Mouse (Mus musculus) frontal cortex, postnatal 10 days (tissue): ENCODE results near the gene Afmid.
"Not testable (repeated sequence)": the region's sequence is repeated elsewhere in the genome, so short reads cannot be mapped to it uniquely, and the experiment has no call there.

Source experiments
- DNase-seq, 2 experiments: peaks; one replicate each; pipeline ENCODE4 v3.0.0; 2022; ENCODE audit warnings: low spot score in 2 of 2, mixed read lengths in 1 of 2

The Afmid gene

DNA sequence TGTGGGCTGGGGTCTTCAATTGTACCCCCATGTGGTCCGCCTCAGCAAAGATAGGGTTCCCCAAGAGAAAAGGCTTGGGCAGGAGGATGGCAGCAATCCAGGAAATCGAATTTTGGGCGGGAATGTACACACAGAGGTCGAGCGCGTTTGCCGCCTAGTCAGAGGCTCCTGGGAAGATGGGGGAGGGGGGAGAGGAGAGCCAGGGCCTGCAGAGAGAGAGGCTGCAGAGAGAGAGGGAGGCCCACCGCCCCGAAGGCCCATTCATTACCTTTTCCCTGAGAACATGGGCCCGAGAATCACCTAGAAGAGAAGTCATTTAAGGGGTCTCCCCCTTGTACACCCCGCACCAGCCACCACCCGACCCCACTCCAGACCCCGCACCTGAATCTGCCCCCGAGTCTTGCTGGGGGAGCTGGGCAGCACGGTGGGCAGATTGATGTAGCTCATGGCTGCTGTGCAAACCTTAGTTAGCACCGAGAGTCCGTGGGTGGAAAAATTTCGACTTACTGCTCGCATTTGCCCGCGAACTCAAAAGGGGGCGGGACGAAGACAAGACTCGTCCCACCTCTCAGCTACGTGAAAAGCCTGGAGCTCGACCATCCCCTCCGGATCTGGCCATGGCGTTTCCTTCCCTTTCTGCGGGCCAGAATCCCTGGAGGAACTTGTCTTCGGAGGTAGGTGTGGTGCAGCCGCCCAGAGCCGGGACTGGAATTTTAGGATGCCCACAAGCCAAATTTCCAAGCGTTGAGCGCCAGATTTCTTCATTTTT, at the start of gene Afmid, which contains the start of gene Tk1:
Gene Afmid, plus strand, starts transcription at position 592 of the 769 bp plus-strand sequence.
Gene Tk1, minus strand, starts transcription at position 760 of the 769 bp plus-strand sequence.
- peak in 1 of 2 experiments; percentile 61 for DNase-seq

- no peak for DNase-seq
Measured at GRCm38 (mm10) chr11:117776085-117776792, 49.5 kb upstream of the Afmid start.

DNA sequence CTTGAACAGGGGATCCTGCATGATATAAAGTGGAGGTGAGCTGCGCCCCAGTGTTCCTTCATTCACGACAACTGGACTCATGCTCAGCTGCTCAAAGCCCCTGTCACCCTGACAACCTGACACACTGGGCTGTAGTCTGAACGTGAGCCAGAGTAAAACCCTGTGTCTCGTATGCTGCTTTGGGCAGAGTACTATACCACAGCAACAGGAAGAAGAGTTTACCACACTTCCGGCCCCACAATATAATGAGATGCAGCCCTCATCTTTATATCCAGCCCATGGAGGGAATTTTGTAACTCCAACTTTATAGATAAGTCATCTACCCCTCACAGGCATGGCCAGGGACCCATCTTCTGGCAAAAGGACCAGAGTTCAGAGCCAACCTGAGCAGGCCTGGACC, 48.6 kb upstream of the Afmid start:
- DNase-seq: no peak

DNA sequence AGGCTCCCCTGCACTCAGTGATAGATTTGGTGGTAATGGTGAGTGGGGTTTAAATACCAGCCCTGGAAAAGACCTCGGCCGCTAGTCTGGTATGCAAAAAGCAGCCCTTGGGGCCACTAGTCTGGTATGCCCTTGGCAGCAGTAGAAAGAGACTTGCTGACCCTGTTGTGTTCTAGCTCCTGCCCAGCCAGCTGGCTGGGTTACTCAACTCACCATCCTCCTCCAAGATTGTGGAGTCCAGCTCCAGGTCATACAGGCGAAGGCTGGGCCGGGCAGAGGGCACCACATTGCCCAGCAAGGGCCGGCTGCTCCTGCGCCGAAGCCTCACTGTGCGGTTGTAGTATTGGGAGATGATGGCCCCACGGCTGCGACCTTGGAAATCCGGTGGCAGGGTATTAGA, 47.7 kb upstream of the Afmid start:
- DNase-seq: no peak

GRCm38 (mm10) chr11:117778851-117779433, 46.8 kb upstream of the Afmid start:
- no peak for DNase-seq

DNA sequence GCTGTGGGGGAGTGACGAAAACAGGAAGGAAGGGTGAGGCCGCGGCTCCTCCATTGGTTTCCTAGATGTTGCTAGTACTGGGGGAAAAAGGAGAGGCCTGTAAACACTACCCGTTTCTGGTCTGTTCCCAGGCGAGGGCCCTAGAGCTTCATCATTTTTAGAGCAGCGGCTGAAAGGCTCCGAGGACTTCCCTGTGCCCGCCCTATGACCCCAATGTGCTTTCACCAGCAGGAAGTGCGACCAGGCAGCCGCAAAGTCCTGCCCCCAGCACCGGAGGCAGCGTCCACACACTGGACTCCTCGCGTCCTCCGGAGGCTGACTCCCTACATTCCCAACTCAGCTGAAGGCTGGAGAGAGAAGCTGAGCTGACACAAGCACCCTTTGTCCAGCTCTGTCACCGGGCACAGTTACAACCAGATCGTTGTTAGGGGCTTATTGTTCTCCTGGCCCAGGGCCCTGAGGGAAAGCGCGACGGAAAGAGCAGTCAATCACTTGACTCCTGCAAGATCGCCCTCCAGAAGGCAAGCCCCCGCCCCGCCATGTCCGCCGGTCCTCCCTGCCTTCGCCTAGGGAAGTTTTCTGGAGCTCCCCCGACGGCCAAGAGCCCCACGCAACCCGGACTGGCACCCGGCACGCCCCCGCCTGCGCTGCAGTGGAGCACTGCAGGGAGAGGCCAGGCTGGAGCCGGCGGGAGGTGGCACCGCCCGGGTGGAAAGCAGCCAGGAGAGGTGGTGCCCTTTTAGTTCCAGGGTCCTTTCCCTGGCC, 46.1 kb upstream of the Afmid start:
- DNase-seq: no peak

DNA sequence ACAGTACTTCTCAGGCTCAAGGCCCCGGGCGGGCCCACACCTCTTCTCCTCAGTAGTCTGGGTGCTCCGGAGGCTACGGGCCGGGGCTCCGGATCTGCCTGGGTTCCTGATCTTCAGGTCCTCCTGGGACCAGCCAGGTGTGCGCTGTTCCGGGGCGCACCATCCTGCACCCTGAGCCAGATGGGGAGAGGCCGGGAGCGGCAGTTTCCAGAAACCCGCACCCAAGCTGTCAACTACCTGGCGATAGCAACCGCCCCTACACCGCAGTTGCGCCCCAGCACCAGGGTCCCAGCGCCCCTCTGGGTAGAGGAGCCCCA, 45.6 kb upstream of the Afmid start:
- DNase-seq: no peak

DNA sequence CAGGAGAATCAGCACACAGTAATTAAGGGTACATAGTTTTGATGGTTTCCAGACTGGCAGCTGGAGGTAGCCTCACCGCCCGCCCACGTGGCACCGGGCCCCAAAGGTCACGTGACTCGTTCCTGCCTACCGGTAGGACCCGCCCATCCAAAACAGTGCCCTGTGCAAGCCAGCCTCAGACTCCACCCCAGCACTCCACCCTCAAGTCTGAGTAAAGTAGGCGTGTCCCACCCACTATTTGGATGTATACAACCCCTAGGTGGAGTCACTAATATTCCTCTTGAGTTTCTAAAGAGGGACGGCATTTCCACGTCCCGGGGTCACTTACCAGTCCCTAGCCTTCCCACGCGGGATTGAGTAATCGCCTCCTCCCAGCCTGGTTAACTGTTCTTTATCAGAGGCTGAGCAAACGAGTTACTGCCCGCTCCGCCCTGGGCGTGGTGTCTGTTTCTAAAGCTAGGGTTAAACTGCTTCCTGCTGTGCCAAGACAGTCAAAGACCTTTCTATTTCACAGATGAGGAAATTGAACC, 45.1 kb upstream of the Afmid start:
- no peak for DNase-seq

DNA sequence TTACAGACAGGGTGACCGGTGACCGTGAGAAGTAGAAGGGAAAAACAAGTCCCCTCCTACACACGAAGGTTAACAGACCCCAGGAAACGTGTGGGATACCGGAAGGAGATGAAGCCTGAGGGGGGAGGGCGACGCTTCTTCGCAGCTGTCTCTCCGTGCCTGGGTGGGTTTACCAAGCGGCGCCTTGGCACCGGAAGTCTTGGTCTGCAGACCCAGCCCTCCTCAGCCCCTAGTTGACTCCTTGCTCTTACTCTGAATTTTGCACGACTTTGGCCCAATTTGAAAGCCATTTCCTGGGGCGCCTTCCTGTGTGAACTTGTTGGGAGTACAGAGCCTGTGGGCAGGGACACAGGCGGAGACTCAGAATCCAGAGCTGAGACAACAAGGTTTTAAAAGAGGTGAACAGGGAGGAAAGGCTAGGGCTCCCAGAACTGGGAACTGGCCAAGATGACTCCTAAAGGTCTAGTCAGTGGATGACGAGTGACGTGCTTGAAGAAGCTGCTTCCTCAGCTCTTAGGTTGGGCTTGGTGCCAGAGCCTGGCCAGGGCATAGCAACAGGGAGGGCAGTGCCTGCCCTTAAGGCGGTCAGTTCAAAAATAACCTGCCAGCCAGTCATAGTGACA, 44.4 kb upstream of the Afmid start:
- DNase-seq: no peak

DNA sequence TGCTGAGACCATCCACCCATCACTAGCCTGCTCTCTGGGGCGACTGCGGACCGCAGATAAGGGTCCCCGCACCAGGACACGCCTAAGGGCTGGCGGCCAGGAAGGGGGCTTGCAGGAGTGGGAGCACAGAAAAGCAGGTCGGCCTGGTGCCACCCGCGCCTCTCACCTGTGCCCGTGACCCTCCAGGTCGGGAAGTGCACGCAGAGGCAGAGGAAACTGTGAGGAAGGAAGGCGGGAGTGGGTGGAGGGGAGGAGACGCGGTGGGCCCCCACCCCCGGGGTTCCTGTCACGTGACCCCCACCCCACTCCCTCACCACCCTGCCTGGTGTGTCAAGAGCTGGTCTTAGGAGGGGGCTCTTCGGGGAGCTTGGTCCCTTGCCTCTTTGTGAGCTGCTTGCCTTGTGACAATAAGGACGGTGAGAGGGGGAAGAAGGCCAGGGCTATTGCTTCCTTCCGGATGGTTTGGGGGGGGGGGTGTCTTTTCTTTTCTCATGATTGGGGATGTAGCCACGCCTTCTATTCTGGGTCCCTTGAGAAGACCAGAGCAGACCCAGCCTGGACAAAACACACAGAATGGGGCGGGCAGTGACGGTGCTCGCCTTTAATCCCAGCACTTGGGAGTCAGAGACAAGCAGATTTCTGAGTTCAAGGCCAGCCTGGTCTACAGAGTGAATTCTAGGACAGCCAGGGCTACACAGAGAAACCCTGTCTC, 43.6 kb upstream of the Afmid start, which contains the start of the genes Tmc8 and Tmc6:
Gene Tmc8, plus strand, starts transcription at position 84 of the 712 bp plus-strand sequence.
Gene Tmc6, minus strand, starts transcription at position 206 of the 712 bp plus-strand sequence.
- no peak for DNase-seq

GRCm38 (mm10) chr11:117782705-117783034, 43.1 kb upstream of the Afmid start:
- no peak for DNase-seq

DNA sequence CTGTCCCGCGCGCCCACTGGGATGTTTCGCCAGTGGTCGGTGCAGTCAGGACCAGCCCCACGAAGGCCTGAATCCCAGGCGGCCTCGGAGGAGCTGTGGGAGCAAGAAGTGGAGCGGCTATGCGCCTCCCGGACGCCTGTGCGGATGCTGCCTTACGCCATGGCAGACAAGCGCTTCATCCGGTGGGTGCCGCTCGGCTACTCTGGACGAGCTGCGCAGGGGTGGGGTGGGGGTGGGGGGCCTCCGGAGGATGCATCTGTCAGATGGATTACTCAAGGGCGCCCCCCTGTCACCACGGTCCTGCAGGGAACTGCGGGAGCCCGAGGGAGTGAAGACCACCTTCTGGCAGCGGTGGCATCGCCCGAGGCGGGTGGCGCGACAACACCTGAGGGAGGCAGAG, 42.6 kb upstream of the Afmid start:
- peak in 1 of 2 experiments; percentile 69 for DNase-seq

DNA sequence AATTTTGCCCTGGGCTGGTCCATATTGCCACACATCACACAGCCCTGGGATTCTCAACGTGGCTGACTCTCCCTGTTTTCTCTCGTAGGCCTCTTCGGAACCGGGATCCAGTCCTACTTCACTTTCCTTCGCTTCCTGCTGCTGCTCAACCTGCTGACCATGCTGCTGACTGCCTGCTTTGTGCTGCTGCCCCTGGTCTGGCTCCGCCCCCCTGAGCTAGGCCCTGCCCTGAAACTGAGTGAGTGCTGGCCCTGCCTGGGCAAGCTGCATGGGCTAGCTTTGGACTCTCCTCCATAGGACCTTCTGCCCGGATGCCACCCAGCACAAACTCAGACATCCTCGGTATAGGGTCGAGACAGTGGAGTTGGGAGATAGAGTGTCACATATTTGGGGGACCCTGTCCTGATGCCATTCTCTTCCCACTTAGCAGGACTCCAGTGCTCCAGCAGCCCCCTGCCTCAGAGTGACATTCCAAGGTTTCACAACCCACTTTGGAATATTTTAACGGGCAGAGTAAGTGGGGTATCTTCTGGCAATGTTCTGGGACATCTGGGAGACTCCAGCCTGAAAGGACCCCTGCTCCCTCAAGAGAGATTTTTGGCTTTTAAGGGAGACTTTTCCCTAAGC, 41.9 kb upstream of the Afmid start:
- DNase-seq: no peak

DNA sequence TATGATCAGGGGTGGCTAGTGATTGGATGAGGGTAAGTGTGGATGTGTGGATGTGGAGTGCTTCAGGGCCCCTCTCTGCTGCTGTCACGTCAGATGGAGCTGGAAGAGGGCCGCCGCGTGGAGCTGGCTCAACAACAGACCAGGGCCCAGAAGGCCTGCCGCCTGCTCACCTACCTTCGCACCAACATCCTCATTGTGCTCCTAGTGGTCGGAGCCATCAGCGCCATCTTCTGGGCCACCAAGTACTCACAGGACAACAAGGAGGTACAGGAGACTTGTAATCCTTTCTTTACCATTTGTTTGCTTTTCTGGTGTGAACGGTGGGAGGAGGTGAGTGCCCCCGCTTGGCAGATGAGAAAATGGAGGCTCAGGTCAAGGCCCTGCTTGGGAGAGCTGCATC, 39.4 kb upstream of the Afmid start:
- DNase-seq: no peak

GRCm38 (mm10) chr11:117788481-117788880, 37.2 kb upstream of the Afmid start:
- DNase-seq: not testable (repeated sequence)

DNA sequence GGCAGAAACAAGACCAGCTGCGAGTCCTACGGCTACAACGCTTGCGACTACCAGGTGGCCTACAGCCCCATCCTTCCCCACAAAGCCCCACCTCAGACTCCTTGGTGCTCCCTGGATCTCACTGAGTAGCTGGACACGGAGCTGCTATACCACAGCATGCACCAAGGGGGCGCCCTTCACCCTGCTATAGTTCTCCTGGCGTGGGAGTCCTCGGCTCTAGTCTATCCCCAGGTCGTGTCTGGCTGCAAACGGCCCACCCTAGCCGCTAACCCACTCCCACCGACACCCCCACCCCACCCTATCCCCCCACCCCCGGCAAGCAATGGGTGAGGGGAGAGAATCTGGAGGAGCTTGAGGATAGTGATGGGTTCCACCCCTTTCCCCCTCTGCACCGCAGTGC, 35.4 kb upstream of the Afmid start:
- peak in 1 of 2 experiments; percentile 53 for DNase-seq

DNA sequence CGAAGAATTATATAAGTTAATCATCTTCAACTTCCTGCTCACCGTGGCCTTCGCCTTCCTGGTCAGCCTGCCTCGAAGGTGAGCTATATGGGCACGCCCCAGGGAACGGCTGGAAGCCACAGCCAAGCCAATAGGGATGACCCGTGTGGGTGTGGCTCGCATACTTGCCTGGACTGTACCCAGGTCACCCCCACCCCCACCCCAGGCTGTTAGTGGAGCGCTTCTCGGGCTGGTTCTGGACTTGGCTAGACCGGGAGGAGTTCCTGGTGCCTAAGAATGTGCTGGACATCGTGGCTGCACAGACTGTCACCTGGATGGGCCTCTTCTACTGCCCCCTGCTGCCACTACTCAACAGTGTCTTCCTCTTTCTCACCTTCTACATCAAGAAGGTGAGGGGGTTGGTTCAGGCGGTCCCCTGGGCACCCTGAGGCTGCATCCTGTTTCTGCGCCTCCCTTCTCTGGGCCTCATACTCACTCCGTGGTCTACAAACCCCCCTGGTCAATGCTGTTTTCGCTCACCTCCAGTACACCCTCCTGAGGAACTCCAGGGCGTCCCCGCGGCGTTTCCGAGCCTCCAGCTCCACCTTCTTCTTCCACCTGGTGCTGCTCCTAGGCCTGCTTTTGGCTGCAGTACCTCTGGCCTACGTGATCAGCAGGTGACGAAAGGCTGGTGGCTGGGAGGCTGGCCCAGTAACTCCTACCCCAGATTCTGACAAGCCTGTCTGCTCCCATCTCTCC, 34.9 kb upstream of the Afmid start:
- DNase-seq: no peak

- DNase-seq: no peak
Measured at GRCm38 (mm10) chr11:117791441-117791761, 34.3 kb upstream of the Afmid start.

DNA sequence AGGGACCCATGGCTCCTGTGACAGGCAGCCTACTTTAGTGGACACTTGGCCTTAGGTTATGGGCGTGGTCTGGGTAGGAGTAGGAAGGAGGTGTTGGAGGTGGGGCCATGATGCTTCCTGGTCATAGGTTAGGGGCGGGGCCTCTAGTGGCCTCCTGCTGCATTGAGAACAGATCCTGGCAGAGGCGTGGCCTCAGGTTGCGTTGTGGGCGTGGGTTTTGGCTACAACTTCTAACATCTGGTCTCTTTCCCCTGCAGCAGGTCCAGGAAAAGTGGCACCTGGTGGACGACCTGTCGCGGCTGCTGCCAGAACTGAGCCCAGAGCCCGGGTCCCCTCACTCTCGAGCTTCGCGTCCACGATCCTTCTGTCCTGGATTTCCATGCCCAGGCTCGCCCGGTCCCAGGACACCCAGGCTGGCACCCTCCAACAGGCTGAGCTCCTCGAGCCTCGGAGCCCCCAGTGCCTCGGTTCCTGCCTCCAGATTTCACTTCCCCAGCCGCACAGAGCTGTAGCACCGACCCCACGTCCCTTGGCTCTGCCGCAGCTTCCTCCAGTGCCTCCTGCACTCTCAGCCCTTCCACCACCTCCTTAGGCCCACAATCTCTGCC, 33.3 kb upstream of the Afmid start:
- DNase-seq: no peak
